Mouse (Mus musculus) neural tube, embryonic 15.5 days (tissue): Measurements from ENCODE around the gene Gm4846. TPM values are rescaled to one million over a fixed set of nuclear protein-coding genes. Genes with fewer than 3 reads are reported as not detected.
"Not testable (repeated sequence)": the region's sequence is repeated elsewhere in the genome, so short reads cannot be mapped to it uniquely, and the experiment has no call there.

Source experiments
- ATAC-seq: fragments of 200-750 bp; cut with Nextera tagmentation; 2 replicates; pipeline ENCODE4 v1.8.0; 2017; ENCODE audit warnings: mild to moderate bottlenecking, moderate TSS enrichment, moderate library complexity; ENCODE audit not compliant: low FRiP score
- H3K27ac ChIP-seq: fragments of 300-500 bp; sonication (generic); replicated peaks from 2 replicates; pipeline ENCODE4 v1.5.1; 2015; ENCODE audit warnings: mild to moderate bottlenecking, inconsistent platforms
- H3K27me3 ChIP-seq: fragments of 300-500 bp; sonication (generic); replicated peaks from 2 replicates; pipeline ENCODE4 v1.6.1; 2015; ENCODE audit warnings: inconsistent platforms
- H3K36me3 ChIP-seq: fragments of 300-500 bp; sonication (generic); 2 replicates; pipeline ENCODE4 v1.6.1; 2015; ENCODE audit warnings: inconsistent platforms
- H3K4me1 ChIP-seq: fragments of 300-500 bp; sonication (generic); 2 replicates; pipeline ENCODE4 v1.6.1; 2015; ENCODE audit warnings: inconsistent platforms
- H3K4me2 ChIP-seq: fragments of 300-500 bp; sonication (generic); 2 replicates; pipeline ENCODE4 v1.6.1; 2015; ENCODE audit warnings: inconsistent platforms, mild to moderate bottlenecking, moderate library complexity
- H3K4me3 ChIP-seq: fragments of 300-500 bp; sonication (generic); replicated peaks from 2 replicates; pipeline ENCODE4 v1.5.1; 2015; ENCODE audit warnings: mild to moderate bottlenecking, inconsistent platforms
- H3K9ac ChIP-seq: fragments of 300-500 bp; sonication (generic); replicated peaks from 2 replicates; pipeline ENCODE4 v1.6.1; 2015; ENCODE audit warnings: mild to moderate bottlenecking, inconsistent platforms
- H3K9me3 ChIP-seq: fragments of 300-500 bp; sonication (generic); replicated peaks from 2 replicates; pipeline ENCODE4 v1.6.1; 2016; ENCODE audit warnings: inconsistent platforms
- WGBS: fragments of 180-500 bp; shearing (Covaris S2); methylation state at CpG from one replicate; pipeline ENCODE4 v1.1.7; 2015; ENCODE audit warnings: mixed read lengths; 5-methylcytosine and 5-hydroxymethylcytosine counted together
- polyA plus RNA-seq: library from polyadenylated mRNA; unstranded; fragments of >200 nt; fragmentation: Nextera tagmentation; extraction: Ambion mirVana; gene quantifications from 2 replicates; pipeline ENCODE4 v1.2.1, GENCODE M21; 2015

Gene Gm4846
- polyA plus RNA-seq, result not detected in 2 replicates

- not testable (repeated sequence) for H3K4me3 ChIP-seq, H3K27ac ChIP-seq, H3K27me3 ChIP-seq, H3K9me3 ChIP-seq, H3K9ac ChIP-seq, H3K36me3 ChIP-seq, H3K4me1 ChIP-seq, H3K4me2 ChIP-seq, ATAC-seq
- 58% methylated on average over 1 of the region's 1 CpGs for WGBS
Observed at GRCm38 (mm10) chr1:166497488-166497887, at the start of gene Gm4846. Gm4846 (minus strand) TSS chr1:166497588.

DNA sequence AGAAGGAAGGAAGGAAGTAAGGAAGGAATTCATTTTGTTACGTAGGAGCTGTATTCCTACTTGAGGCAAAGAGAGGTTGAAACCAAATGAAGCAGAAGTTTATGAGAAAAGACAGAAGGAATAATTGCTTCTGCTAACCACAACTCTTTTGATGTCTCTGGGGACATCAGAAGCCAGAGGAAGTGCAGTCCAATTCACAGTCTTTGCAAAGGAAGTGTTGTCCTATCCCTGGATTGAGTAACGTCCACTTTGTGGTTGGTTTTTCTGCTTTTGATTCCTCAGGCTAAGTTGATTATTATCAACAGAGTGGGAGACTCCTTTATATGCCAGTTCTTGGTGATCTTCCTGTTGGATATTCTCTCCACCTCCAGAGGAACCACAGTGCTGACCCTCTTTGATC is 34.1 kb upstream of the Gm4846 start:
- not testable (repeated sequence) for H3K4me2 ChIP-seq, ATAC-seq, H3K4me1 ChIP-seq, H3K27me3 ChIP-seq, H3K4me3 ChIP-seq, H3K36me3 ChIP-seq, H3K9ac ChIP-seq, H3K9me3 ChIP-seq, H3K27ac ChIP-seq
- WGBS, result 86% methylated on average over 2 of the region's 2 CpGs

DNA sequence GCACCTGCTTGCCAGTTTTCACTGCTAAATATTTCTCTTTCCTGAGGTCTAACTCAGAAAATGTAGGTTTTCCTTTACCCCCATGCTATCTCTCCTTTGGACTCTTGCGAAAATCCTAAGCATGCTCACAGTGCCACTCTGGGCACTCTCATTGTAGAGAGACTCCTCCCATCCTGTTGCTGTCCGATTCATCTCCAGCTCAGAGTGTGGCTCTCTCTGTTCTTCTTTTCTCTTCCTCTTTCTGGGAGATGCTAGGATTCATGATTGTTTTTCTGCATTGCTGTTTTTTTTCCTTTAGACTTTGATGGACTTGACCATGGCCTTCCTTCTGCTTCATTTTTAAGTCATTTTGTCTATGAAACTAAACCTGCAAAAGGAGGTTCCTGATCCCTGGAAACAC is 27.3 kb upstream of the Gm4846 start:
- 85% methylated on average over 2 of the region's 2 CpGs for WGBS
- ATAC-seq, H3K4me1 ChIP-seq, H3K4me2 ChIP-seq, H3K9me3 ChIP-seq, H3K27ac ChIP-seq, H3K36me3 ChIP-seq, H3K27me3 ChIP-seq, H3K4me3 ChIP-seq, H3K9ac ChIP-seq: not testable (repeated sequence)

GRCm38 (mm10) chr1:166519626-166520025 is 22.2 kb upstream of the Gm4846 start:
- 92% methylated on average over 6 of the region's 6 CpGs for whole genome bisulfite sequencing
- H3K9me3 ChIP-seq, H3K4me1 ChIP-seq, H3K4me3 ChIP-seq, H3K36me3 ChIP-seq, ATAC-seq, H3K4me2 ChIP-seq, H3K27ac ChIP-seq, H3K9ac ChIP-seq, H3K27me3 ChIP-seq: not testable (repeated sequence)

- no peaks in the 10 kb centered on the region for H3K4me1 ChIP-seq
- H3K27ac ChIP-seq, result no peak overlapping the region
- WGBS, result 91% methylated on average over 1 of the region's 1 CpGs
- H3K36me3 ChIP-seq, result no peaks in the 10 kb centered on the region
- no peaks in the 10 kb centered on the region for H3K27me3 ChIP-seq
- no peak overlapping the region for H3K9ac ChIP-seq
- ATAC-seq, result no peak
- no peak overlapping the region for H3K4me2 ChIP-seq
- H3K9me3 ChIP-seq, result no peaks in the 10 kb centered on the region
- no peak overlapping the region for H3K4me3 ChIP-seq
Observed at GRCm38 (mm10) chr1:166516556-166516955, 19.2 kb upstream of the Gm4846 start.

- WGBS, result 86% methylated on average over 2 of the region's 2 CpGs
Observed at GRCm38 (mm10) chr1:166504206-166504605, 6.8 kb upstream of the Gm4846 start.

DNA sequence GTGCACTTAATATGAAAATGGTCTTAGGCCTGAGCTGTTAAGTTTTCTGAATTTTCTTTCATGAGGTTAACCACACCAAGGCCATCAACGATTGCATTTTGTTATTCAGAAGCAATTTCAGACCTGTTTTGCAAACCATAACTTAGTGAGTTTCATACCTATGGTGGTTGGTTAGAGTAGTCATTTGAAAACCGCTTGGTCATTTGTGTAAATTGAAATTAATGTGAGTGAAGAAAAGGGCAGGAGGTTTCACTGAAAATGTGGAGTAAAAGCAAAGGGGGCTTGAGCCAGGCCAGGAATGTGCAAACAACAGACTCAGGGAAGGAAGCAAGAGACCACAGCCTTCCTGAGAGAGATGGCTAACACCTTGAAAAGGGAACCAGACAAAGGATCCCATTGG is 17.9 kb downstream of the Gm4846 start:
- H3K27ac ChIP-seq, result no peak overlapping the region
- H3K36me3 ChIP-seq, result no peaks in the 10 kb centered on the region
- no peak overlapping the region for H3K4me3 ChIP-seq
- ATAC-seq, result no peak
- no peak overlapping the region for H3K4me2 ChIP-seq
- H3K9me3 ChIP-seq, result no peaks in the 10 kb centered on the region
- H3K4me1 ChIP-seq, result no peaks in the 10 kb centered on the region
- no peak overlapping the region for H3K9ac ChIP-seq
- no peaks in the 10 kb centered on the region for H3K27me3 ChIP-seq
- WGBS, result 85% methylated on average over 2 of the region's 2 CpGs

More at GRCm38 (mm10) chr1:166504206-166504605, 6.8 kb upstream of the Gm4846 start:
- not testable (repeated sequence) for H3K27me3 ChIP-seq, H3K4me1 ChIP-seq, H3K4me2 ChIP-seq, ATAC-seq, H3K9me3 ChIP-seq, H3K36me3 ChIP-seq, H3K27ac ChIP-seq, H3K9ac ChIP-seq, H3K4me3 ChIP-seq

- 96% methylated on average over 3 of the region's 3 CpGs for WGBS
- Histone ChIP-seq H3K27ac (no peak overlapping the region), H3K4me2 (no peak overlapping the region), H3K36me3 (no peaks in the 10 kb centered on the region), H3K9ac (no peak overlapping the region), H3K9me3 (no peaks in the 10 kb centered on the region), H3K4me3 (no peak overlapping the region), H3K27me3 (no peaks in the 10 kb centered on the region), H3K4me1 (no peaks in the 10 kb centered on the region)
- no peak for ATAC-seq
Observed at GRCm38 (mm10) chr1:166467172-166467571, 30.2 kb downstream of the Gm4846 start.

DNA sequence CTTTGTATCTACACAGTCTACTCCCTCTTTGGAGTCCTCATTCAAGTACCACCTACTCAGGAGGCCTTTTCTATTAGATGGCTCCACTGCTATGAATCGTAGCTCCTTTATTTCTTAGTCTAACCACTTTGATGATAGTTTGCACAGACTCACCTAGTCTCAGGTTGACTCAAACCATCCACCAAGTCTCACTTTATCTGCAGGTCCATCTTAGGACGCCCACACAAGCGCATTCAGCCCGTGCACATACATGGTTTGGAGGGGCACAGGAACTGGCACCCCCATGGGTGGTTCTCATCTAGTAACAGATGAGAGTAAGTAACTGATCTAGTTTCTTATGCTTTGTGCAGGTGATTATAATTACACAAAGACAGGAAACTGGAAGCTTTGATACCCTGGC is 34.8 kb downstream of the Gm4846 start:
- no peak for ATAC-seq
- H3K36me3 ChIP-seq, result no peaks in the 10 kb centered on the region
- H3K27me3 ChIP-seq, result no peaks in the 10 kb centered on the region
- 93% methylated on average over 4 of the region's 4 CpGs for WGBS
- H3K9ac ChIP-seq, result no peak overlapping the region
- H3K9me3 ChIP-seq, result no peaks in the 10 kb centered on the region
- H3K4me2 ChIP-seq, result no peak overlapping the region
- no peak overlapping the region for H3K27ac ChIP-seq
- H3K4me1 ChIP-seq, result no peaks in the 10 kb centered on the region
- no peak overlapping the region for H3K4me3 ChIP-seq

DNA sequence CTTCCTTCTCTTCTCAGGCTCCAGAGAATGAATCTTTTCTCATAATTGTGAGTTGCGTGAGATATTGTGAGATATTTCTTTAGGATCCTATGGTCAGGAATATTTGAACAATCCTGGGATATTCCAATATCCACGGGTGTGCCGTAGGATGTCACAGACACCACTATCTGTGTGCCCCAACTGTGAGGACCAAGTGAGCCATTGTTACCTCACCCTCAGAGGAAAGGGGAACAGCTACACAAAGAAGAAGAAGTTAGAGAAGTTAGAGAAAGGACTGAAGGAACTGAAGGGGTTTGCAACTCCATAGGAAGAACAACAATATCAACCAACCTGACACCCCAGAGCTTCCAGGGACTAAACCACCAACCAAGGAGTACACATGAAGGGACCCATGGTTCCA is 55.4 kb downstream of the Gm4846 start:
- Histone ChIP-seq H3K9ac (no peak overlapping the region), H3K4me1 (0 out of 2 replicates have a peak, but pooled peaks cover 7% of the 10 kb centered on the region), H3K36me3 (no peaks in the 10 kb centered on the region), H3K27me3 (no peaks in the 10 kb centered on the region), H3K9me3 (no peaks in the 10 kb centered on the region), H3K27ac (no peak overlapping the region), H3K4me2 (no peak overlapping the region), H3K4me3 (no peak overlapping the region)
- 93% methylated on average over 3 of the region's 3 CpGs for WGBS
- no peak for ATAC-seq

DNA sequence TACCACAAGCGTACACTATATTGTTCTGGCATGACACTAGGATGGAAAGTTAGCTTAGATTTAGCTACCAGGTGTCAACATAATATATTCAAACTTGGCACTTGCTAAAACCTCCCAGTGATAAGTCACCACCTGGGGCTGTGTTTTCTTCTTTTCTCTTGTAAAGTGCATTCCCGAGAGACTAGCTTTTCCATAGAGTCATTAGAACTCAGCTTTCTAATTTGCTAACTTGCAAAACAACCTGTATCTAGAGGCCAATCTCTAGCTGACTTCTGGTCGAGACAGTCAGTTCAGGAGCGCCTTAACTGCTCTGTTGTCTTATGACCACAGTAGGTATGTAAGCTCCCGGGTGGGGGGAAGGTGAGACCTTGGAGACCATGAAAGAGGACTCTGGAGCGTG is 58.0 kb downstream of the Gm4846 start:
- no peaks in the 10 kb centered on the region for H3K27me3 ChIP-seq
- no peak overlapping the region for H3K4me3 ChIP-seq
- no peaks in the 10 kb centered on the region for H3K36me3 ChIP-seq
- no peak overlapping the region for H3K27ac ChIP-seq
- no peaks in the 10 kb centered on the region for H3K4me1 ChIP-seq
- no peaks in the 10 kb centered on the region for H3K9me3 ChIP-seq
- H3K4me2 ChIP-seq, result no peak overlapping the region
- H3K9ac ChIP-seq, result no peak overlapping the region
- WGBS, result 75% methylated on average over 6 of the region's 6 CpGs
- no peak for ATAC-seq
